Mouse (Mus musculus): ENCODE data around the gene Cnih3. TPM values are rescaled to one million over a fixed set of nuclear protein-coding genes. Genes with fewer than 3 reads are reported as not detected.

Cnih3 gene
- total and polyA plus RNA-seq, 2 experiments from 2014 or later: 22.5 to 35.7 TPM

DNA sequence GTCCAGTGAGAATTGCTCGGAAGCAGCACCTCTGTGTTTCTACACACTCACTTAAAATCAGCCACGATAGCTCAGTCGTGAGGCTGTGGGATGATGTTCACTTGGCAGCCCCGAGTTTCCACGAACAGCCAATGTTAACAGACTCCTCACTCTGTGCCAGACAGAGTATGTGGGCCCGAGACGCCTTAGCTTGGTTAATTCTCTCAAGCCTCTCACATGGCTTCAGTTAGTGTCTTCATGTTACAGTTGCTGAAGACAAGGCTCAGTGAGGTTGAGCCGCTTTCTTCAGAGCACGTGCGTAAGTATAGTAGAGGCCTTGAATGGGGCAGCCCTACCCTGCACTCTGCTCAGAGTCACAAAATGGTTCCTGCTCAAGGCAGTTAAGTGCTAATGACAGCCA lies 38.1 kb upstream of the Cnih3 start:
- no peaks in the 10 kb centered on the region for H3K9me3 ChIP-seq (ENCODE audit: low read length)
- no peak overlapping the region for H3K27ac ChIP-seq (ENCODE audit: low read depth, low read length)
- 92% methylated on average over 10 of the region's 10 CpGs for WGBS
- H3K4me1 ChIP-seq (ENCODE audit: insufficient read depth, low read length): no peaks in the 10 kb centered on the region
- no peak overlapping the region for H3K4me2 ChIP-seq (ENCODE audit: low read depth, low read length, poor library complexity, severe bottlenecking)
- no peaks in the 10 kb centered on the region for H3K36me3 ChIP-seq (ENCODE audit: insufficient read depth, low read length)
- H3K4me3 ChIP-seq (ENCODE audit: low read depth, low read length): no peak overlapping the region
- no peak overlapping the region for H3K9ac ChIP-seq (replicated peaks; ENCODE audit: low read length, poor library complexity, severe bottlenecking)
- no peak for TF ChIP-seq CTCF (IDR thresholded peaks at IDR 0.05)
- H3K27me3 ChIP-seq (ENCODE audit: insufficient read depth, low read length): no peaks in the 10 kb centered on the region
- DNase-seq (ENCODE audit: low spot score) (no peak), ATAC-seq (ENCODE audit: low FRiP score) (no peak)

DNA sequence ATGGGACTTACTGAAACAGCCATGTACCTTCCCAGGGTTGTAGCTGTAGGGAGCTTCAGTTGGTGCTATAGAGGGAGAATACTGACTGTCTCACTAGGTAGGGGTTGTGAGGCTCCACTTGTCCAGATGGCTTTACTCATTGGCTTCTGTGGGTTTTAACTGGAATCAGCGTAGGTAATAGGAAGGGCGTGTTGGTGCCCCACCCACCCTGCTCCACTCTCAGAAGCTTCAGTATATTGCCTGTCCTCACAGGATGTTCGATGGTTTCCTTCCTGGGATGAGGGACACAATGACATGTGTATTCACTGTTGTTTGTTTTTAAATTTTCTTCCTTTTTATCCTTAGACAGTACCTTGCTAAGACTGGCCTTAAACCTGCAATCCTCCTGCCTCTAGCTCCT lies 37.1 kb upstream of the Cnih3 start:
- no peak overlapping the region for H3K9ac ChIP-seq (replicated peaks; ENCODE audit: low read length, poor library complexity, severe bottlenecking)

DNA sequence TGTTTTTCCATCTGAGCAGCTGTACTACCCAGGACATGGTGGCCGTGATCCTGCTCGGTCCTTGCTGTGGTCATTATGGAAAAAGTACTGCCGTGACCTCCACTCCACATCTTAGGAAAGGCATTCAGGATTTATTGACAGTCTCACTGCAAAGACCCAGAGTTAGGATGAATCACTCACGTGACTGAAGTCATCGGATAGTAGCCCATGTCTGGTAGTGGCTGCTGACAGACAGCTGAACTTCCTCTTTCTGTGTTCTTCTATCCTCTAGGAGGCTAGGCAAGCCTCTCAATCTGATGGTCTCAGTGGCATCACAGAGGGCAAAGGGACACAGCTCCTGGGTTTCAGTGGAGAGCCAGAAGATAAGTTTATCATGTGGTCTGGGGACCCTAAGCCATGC lies 35.9 kb upstream of the Cnih3 start:
- Histone ChIP-seq H3K4me3 (ENCODE audit: low read depth, low read length) (no peak overlapping the region), H3K4me1 (ENCODE audit: insufficient read depth, low read length) (no peaks in the 10 kb centered on the region), H3K9ac (replicated peaks; ENCODE audit: low read length, poor library complexity, severe bottlenecking) (no peak overlapping the region), H3K27me3 (ENCODE audit: insufficient read depth, low read length) (no peaks in the 10 kb centered on the region), H3K36me3 (ENCODE audit: insufficient read depth, low read length) (no peaks in the 10 kb centered on the region), H3K9me3 (ENCODE audit: low read length) (0 out of 2 replicates have a peak, but pooled peaks cover 1% of the 10 kb centered on the region), H3K27ac (ENCODE audit: low read depth, low read length) (no peak overlapping the region), H3K4me2 (ENCODE audit: low read depth, low read length, poor library complexity, severe bottlenecking) (no peak overlapping the region)
- no peak for DNase-seq (ENCODE audit: low spot score)
- WGBS: 88% methylated on average over 5 of the region's 5 CpGs
- ATAC-seq (ENCODE audit: low FRiP score): no peak
- TF ChIP-seq CTCF (IDR thresholded peaks at IDR 0.05): no peak

More for the DNA sequence above, 37.1 kb upstream of the Cnih3 start:
- no peak overlapping the region for H3K4me3 ChIP-seq (ENCODE audit: low read depth, low read length)
- WGBS: 88% methylated on average over 3 of the region's 3 CpGs
- H3K4me1 ChIP-seq (ENCODE audit: insufficient read depth, low read length): no peaks in the 10 kb centered on the region
- no peak for DNase-seq (ENCODE audit: low spot score)
- no peak for ATAC-seq (ENCODE audit: low FRiP score)
- no peak for TF ChIP-seq CTCF (IDR thresholded peaks at IDR 0.05)
- no peak overlapping the region for H3K27ac ChIP-seq (ENCODE audit: low read depth, low read length)
- no peaks in the 10 kb centered on the region for H3K9me3 ChIP-seq (ENCODE audit: low read length)
- no peaks in the 10 kb centered on the region for H3K27me3 ChIP-seq (ENCODE audit: insufficient read depth, low read length)
- H3K36me3 ChIP-seq (ENCODE audit: insufficient read depth, low read length): no peaks in the 10 kb centered on the region
- no peak overlapping the region for H3K4me2 ChIP-seq (ENCODE audit: low read depth, low read length, poor library complexity, severe bottlenecking)

DNA sequence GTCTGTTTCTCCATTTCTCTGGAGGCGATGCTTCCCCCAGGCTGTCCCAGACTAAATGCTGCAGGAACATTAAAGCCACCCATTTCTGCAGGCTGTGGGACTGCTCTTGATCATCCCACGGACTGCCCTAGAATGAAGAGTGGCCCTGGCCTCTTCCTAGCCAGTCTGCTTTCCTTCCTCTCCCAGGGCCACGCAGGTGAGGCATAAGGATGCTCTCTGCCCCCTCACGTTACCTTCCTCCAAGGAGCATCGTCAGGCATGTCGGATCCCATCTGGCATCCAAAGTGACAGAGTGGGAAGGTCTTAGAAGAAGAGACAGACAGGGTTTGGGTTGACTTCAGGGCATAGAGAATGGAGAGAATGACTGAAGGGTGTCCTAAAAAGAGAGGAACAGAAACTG lies 33.0 kb upstream of the Cnih3 start:
- Histone ChIP-seq H3K9ac (replicated peaks; ENCODE audit: low read length, poor library complexity, severe bottlenecking) (no peak overlapping the region), H3K4me3 (ENCODE audit: low read depth, low read length) (no peak overlapping the region), H3K4me1 (ENCODE audit: insufficient read depth, low read length) (no peaks in the 10 kb centered on the region), H3K27me3 (ENCODE audit: insufficient read depth, low read length) (no peaks in the 10 kb centered on the region), H3K36me3 (ENCODE audit: insufficient read depth, low read length) (no peaks in the 10 kb centered on the region), H3K27ac (ENCODE audit: low read depth, low read length) (no peak overlapping the region), H3K9me3 (ENCODE audit: low read length) (0 out of 2 replicates have a peak, but pooled peaks cover 4% of the 10 kb centered on the region), H3K4me2 (ENCODE audit: low read depth, low read length, poor library complexity, severe bottlenecking) (no peak overlapping the region)
- ATAC-seq (ENCODE audit: low FRiP score) (no peak), DNase-seq (ENCODE audit: low spot score) (no peak)
- no peak for TF ChIP-seq CTCF (IDR thresholded peaks at IDR 0.05)
- 86% methylated on average over 6 of the region's 6 CpGs for WGBS

DNA sequence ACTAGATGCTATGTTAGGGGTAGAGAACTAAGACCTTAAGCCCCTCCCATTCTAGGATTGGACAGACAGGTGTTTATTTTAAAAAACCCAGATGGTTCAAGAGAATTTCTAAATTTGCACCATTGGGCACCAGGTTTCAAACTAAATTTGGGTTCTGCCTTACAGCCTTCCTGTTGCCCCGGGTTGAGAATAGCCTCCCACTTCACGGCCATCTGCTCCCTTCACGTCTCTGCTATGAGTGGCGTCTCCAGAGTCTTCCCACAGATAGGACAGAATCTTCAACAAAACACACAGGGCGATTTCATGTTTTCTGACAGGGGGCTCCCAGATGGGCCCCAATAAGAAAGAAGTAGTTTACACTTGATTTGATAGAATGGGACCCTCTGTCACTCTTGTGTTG lies 31.3 kb upstream of the Cnih3 start:
- TF ChIP-seq CTCF (IDR thresholded peaks at IDR 0.05): no peak
- DNase-seq (ENCODE audit: low spot score) (no peak), ATAC-seq (ENCODE audit: low FRiP score) (no peak)
- Histone ChIP-seq H3K4me1 (ENCODE audit: insufficient read depth, low read length) (no peaks in the 10 kb centered on the region), H3K9me3 (ENCODE audit: low read length) (0 out of 2 replicates have a peak, but pooled peaks cover 4% of the 10 kb centered on the region), H3K4me3 (ENCODE audit: low read depth, low read length) (no peak overlapping the region), H3K4me2 (ENCODE audit: low read depth, low read length, poor library complexity, severe bottlenecking) (no peak overlapping the region), H3K9ac (replicated peaks; ENCODE audit: low read length, poor library complexity, severe bottlenecking) (no peak overlapping the region), H3K36me3 (ENCODE audit: insufficient read depth, low read length) (no peaks in the 10 kb centered on the region), H3K27ac (ENCODE audit: low read depth, low read length) (no peak overlapping the region), H3K27me3 (ENCODE audit: insufficient read depth, low read length) (no peaks in the 10 kb centered on the region)
- whole genome bisulfite sequencing: 94% methylated on average over 5 of the region's 5 CpGs

DNA sequence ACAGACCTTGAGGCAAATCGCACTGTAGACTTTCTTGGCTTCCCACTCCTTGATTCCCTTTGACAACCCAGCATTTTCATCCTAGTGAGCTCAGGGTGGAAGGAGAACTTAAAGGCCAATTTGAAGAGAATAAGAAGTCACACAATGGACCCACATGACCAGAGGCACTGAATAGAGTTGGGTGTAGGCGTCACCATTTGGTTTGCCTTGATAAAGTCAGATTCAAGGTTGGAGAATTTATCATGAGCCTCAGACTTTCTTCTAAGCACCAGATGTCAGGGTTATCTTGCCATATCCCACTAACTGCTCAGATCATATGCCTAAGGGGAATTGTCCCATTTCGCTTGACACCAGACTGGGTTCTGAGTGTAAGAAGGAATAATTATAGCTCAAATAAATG lies 29.3 kb upstream of the Cnih3 start:
- 86% methylated on average over 3 of the region's 3 CpGs for WGBS
- no peak overlapping the region for H3K27ac ChIP-seq (ENCODE audit: low read depth, low read length)
- no peaks in the 10 kb centered on the region for H3K36me3 ChIP-seq (ENCODE audit: insufficient read depth, low read length)
- TF ChIP-seq CTCF (IDR thresholded peaks at IDR 0.05): no peak
- no peak overlapping the region for H3K9ac ChIP-seq (replicated peaks; ENCODE audit: low read length, poor library complexity, severe bottlenecking)
- ATAC-seq (ENCODE audit: low FRiP score) (no peak), DNase-seq (ENCODE audit: low spot score) (no peak)
- H3K4me1 ChIP-seq (ENCODE audit: insufficient read depth, low read length): no peaks in the 10 kb centered on the region
- 0 out of 2 replicates have a peak, but pooled peaks cover 4% of the 10 kb centered on the region for H3K9me3 ChIP-seq (ENCODE audit: low read length)
- no peak overlapping the region for H3K4me2 ChIP-seq (ENCODE audit: low read depth, low read length, poor library complexity, severe bottlenecking)
- H3K4me3 ChIP-seq (ENCODE audit: low read depth, low read length): no peak overlapping the region
- H3K27me3 ChIP-seq (ENCODE audit: insufficient read depth, low read length): no peaks in the 10 kb centered on the region
